Mouse (Mus musculus) MEL (cell line): ENCODE data around the gene Pip5k1b. TPM values are rescaled to one million over a fixed set of nuclear protein-coding genes. Genes with fewer than 3 reads are reported as not detected.

Experiments used
- DNase-seq: peaks from one replicate; pipeline ENCODE4 v3.0.0; 2011; ENCODE audit warnings: low read depth, low spot score
- H3K27ac ChIP-seq: 2 replicates; pipeline ENCODE4 v1.5.1; 2012; ENCODE audit warnings: low read depth, mild to moderate bottlenecking, control low read depth, low read length, moderate library complexity; ENCODE audit not compliant: control insufficient read depth
- H3K27me3 ChIP-seq, 2 experiments: fragments of 150-350 bp in 1 of 2; sonication (generic) in 1 of 2; 2 replicates each; pipeline ENCODE4 v1.6.1; 2012; ENCODE audit warnings: low read length in 2 of 2, mild to moderate bottlenecking in 2 of 2, improper control_type of control experiment in 1 of 2, moderate library complexity in 1 of 2; ENCODE audit not compliant: insufficient read depth in 2 of 2, control insufficient read depth in 1 of 2
- H3K36me3 ChIP-seq, 2 experiments: 2 replicates each; pipeline ENCODE4 v1.6.1; 2012 to 2014; ENCODE audit warnings: low read length in 2 of 2, improper control_type of control experiment in 1 of 2, inconsistent platforms in 1 of 2, mild to moderate bottlenecking in 1 of 2; ENCODE audit not compliant: insufficient read depth in 2 of 2, control insufficient read depth in 1 of 2
- H3K4me1 ChIP-seq, 2 experiments: fragments of 150-350 bp in 1 of 2; sonication (generic) in 1 of 2; 2 replicates each; pipeline ENCODE4 v1.6.1; 2012; ENCODE audit warnings: low read length in 2 of 2, improper control_type of control experiment in 1 of 2, mild to moderate bottlenecking in 1 of 2; ENCODE audit not compliant: insufficient read depth in 2 of 2, control insufficient read depth in 1 of 2
- H3K4me3 ChIP-seq, 2 experiments: fragments of 150-350 bp in 1 of 2; sonication (generic) in 1 of 2; 2 replicates each; pipeline ENCODE4 v1.5.1; 2012; ENCODE audit warnings: low read depth in 2 of 2, low read length in 2 of 2, mild to moderate bottlenecking in 2 of 2, moderate library complexity in 2 of 2, control low read depth in 1 of 2, improper control_type of control experiment in 1 of 2; ENCODE audit not compliant: control insufficient read depth in 1 of 2, insufficient read depth in 1 of 2
- H3K79me2 ChIP-seq: 2 replicates; pipeline ENCODE4 v1.6.1; 2012; ENCODE audit warnings: mild to moderate bottlenecking, low read length, moderate library complexity; ENCODE audit not compliant: control insufficient read depth, poor library complexity, insufficient read depth
- H3K9ac ChIP-seq: 2 replicates; pipeline ENCODE4 v1.6.1; 2012; ENCODE audit warnings: low read depth, mild to moderate bottlenecking, control low read depth, low read length, moderate library complexity; ENCODE audit not compliant: control insufficient read depth, poor library complexity, severe bottlenecking
- H3K9me3 ChIP-seq: fragments of 150-350 bp; sonication (generic); replicated peaks from 2 replicates; pipeline ENCODE4 v1.6.1; 2012; ENCODE audit warnings: mild to moderate bottlenecking, low read length, improper control_type of control experiment, moderate library complexity; ENCODE audit not compliant: insufficient read depth
- BHLHE40 ChIP-seq: IDR thresholded peaks from 2 replicates; pipeline ENCODE4 v1.6.1; 2012; ENCODE audit warnings: low read depth, mild to moderate bottlenecking, inconsistent platforms, low read length, improper control_type of control experiment, borderline replicate concordance
- CHD1 ChIP-seq: IDR thresholded peaks from 2 replicates; pipeline ENCODE4 v1.6.1; 2012; ENCODE audit warnings: low read depth, mild to moderate bottlenecking, inconsistent platforms, low read length, improper control_type of control experiment
- E2F4 ChIP-seq: IDR thresholded peaks from 2 replicates; pipeline ENCODE4 v1.6.1; 2011; ENCODE audit warnings: low read depth, low read length, improper control_type of control experiment, borderline replicate concordance
- ELF1 ChIP-seq: IDR thresholded peaks from 2 replicates; pipeline ENCODE4 v1.6.1; 2014; ENCODE audit warnings: low read depth, mild to moderate bottlenecking, inconsistent platforms, low read length, improper control_type of control experiment, moderate library complexity
- EP300 ChIP-seq, 2 experiments: IDR thresholded peaks; 2 replicates each; pipeline ENCODE4 v1.6.1; 2011; ENCODE audit warnings: improper control_type of control experiment in 2 of 2, low read length in 2 of 2, low read depth in 1 of 2, mild to moderate bottlenecking in 1 of 2
- GABPA ChIP-seq: IDR thresholded peaks from 2 replicates; pipeline ENCODE4 v1.6.1; 2012; ENCODE audit warnings: low read depth, mild to moderate bottlenecking, inconsistent platforms, low read length, improper control_type of control experiment, moderate library complexity
- HCFC1 ChIP-seq: IDR thresholded peaks from 2 replicates; pipeline ENCODE4 v1.6.1; 2012; ENCODE audit warnings: low read depth, mild to moderate bottlenecking, inconsistent platforms, low read length, improper control_type of control experiment, moderate library complexity
- JUND ChIP-seq: IDR thresholded peaks from 2 replicates; pipeline ENCODE4 v1.6.1; 2011; ENCODE audit warnings: low read depth, mild to moderate bottlenecking, improper control_type of control experiment, low read length
- MAFK ChIP-seq: IDR thresholded peaks from 2 replicates; pipeline ENCODE4 v1.6.1; 2011; ENCODE audit warnings: low read depth, mild to moderate bottlenecking, low read length, improper control_type of control experiment, borderline replicate concordance
- MAX ChIP-seq: IDR thresholded peaks from 2 replicates; pipeline ENCODE4 v1.6.1; 2011; ENCODE audit warnings: low read length, improper control_type of control experiment
- MEF2A ChIP-seq: IDR thresholded peaks from 2 replicates; pipeline ENCODE4 v1.6.1; 2014; ENCODE audit warnings: low read depth, mild to moderate bottlenecking, inconsistent platforms, low read length, improper control_type of control experiment; ENCODE audit not compliant: poor library complexity, insufficient replicate concordance, severe bottlenecking; ENCODE audit errors: extremely low read depth
- MYB ChIP-seq: IDR thresholded peaks from 2 replicates; pipeline ENCODE4 v1.6.1; 2011; ENCODE audit warnings: mild to moderate bottlenecking, low read depth, low read length, improper control_type of control experiment
- MYC ChIP-seq: IDR thresholded peaks from 2 replicates; pipeline ENCODE4 v1.6.1; 2011; ENCODE audit warnings: low read depth, mild to moderate bottlenecking, low read length, improper control_type of control experiment, moderate library complexity
- POLR2A ChIP-seq, 2 experiments: IDR thresholded peaks; 2 replicates each; pipeline ENCODE4 v1.6.1; 2011 to 2012; ENCODE audit warnings: low read length in 2 of 2, mild to moderate bottlenecking in 2 of 2, control low read depth in 1 of 2, improper control_type of control experiment in 1 of 2, low read depth in 1 of 2, moderate library complexity in 1 of 2; ENCODE audit not compliant: control insufficient read depth in 1 of 2, insufficient read depth in 1 of 2, poor library complexity in 1 of 2
- POLR2AphosphoS5 ChIP-seq: IDR thresholded peaks from 2 replicates; pipeline ENCODE4 v1.6.1; 2012; ENCODE audit warnings: low read depth, borderline replicate concordance, mild to moderate bottlenecking, inconsistent platforms, low read length, moderate library complexity, mixed read lengths
- SIN3A ChIP-seq: IDR thresholded peaks from 2 replicates; pipeline ENCODE4 v1.6.1; 2012; ENCODE audit warnings: low read length, improper control_type of control experiment, inconsistent platforms
- SMC3 ChIP-seq: IDR thresholded peaks from 2 replicates; pipeline ENCODE4 v1.6.1; 2011; ENCODE audit warnings: low read depth, low read length, improper control_type of control experiment
- TAL1 ChIP-seq: IDR thresholded peaks from 2 replicates; pipeline ENCODE4 v1.6.1; 2012; ENCODE audit warnings: mild to moderate bottlenecking, inconsistent platforms, low read length, moderate library complexity, mixed read lengths
- TBP ChIP-seq: IDR thresholded peaks from 2 replicates; pipeline ENCODE4 v1.8.0; 2011; ENCODE audit warnings: low read depth, low read length, improper control_type of control experiment
- UBTF ChIP-seq: IDR thresholded peaks from 2 replicates; pipeline ENCODE4 v1.6.1; 2012; ENCODE audit warnings: low read depth, mild to moderate bottlenecking, inconsistent platforms, low read length, improper control_type of control experiment, moderate library complexity, borderline replicate concordance; ENCODE audit not compliant: insufficient read depth
- USF2 ChIP-seq, 2 experiments: IDR thresholded peaks; 2 replicates each; pipeline ENCODE4 v1.6.1; 2011 to 2012; ENCODE audit warnings: improper control_type of control experiment in 2 of 2, low read length in 2 of 2, borderline replicate concordance in 1 of 2, inconsistent platforms in 1 of 2, low read depth in 1 of 2, mild to moderate bottlenecking in 1 of 2; ENCODE audit not compliant: insufficient read depth in 1 of 2
- ZKSCAN1 ChIP-seq: IDR thresholded peaks from 2 replicates; pipeline ENCODE4 v1.6.1; 2012; ENCODE audit warnings: low read depth, mild to moderate bottlenecking, inconsistent platforms, low read length, improper control_type of control experiment, moderate library complexity
- ZMIZ1 ChIP-seq: IDR thresholded peaks from 2 replicates; pipeline ENCODE4 v1.6.1; 2012; ENCODE audit warnings: low read depth, mild to moderate bottlenecking, inconsistent platforms, low read length, improper control_type of control experiment, moderate library complexity
- ZNF384 ChIP-seq: IDR thresholded peaks from 2 replicates; pipeline ENCODE4 v1.6.1; 2012; ENCODE audit warnings: low read depth, mild to moderate bottlenecking, inconsistent platforms, low read length, improper control_type of control experiment
- polyA plus RNA-seq, 2 experiments: library from polyadenylated mRNA; stranded (reverse) in 1 of 2; unstranded in 1 of 2; fragments of >175 nt in 1 of 2; fragments of >200 nt in 1 of 2; gene quantifications; 2 replicates each; pipeline versions ENCODE4 v1.2.1 to v1.2.4; 2012; ENCODE audit warnings: low replicate concordance in 2 of 2, low read depth in 1 of 2; ENCODE audit not compliant: insufficient read length in 2 of 2, insufficient read depth in 1 of 2, missing spikeins in 1 of 2
- total RNA-seq: library from RNA; depleted of rRNA; stranded (reverse); fragments of 300-350 nt; gene quantifications from 2 replicates; pipeline ENCODE4 v1.2.3, GENCODE M21; 2012

The Pip5k1b gene
- total and polyA plus RNA-seq, 3 experiments = 3.4 to 10.0 TPM; not detected in 1

GRCm38 (mm10) chr19:24315234-24315633, 240.4 kb downstream of the Pip5k1b start:
- Histone ChIP-seq H3K79me2 (no peaks in the 10 kb centered on the region), H3K9me3 (no peaks in the 10 kb centered on the region), H3K4me3 (no peak overlapping the region), H3K27ac (no peak overlapping the region), H3K36me3 (no peaks in the 10 kb centered on the region), H3K9ac (no peak overlapping the region), H3K4me1 (no peaks in the 10 kb centered on the region), H3K27me3 (no peaks in the 10 kb centered on the region)
- no peak for DNase-seq
- TF ChIP-seq ELF1 (no peak), E2F4 (no peak), JUND (no peak), ZMIZ1 (no peak), POLR2AphosphoS5 (no peak), MEF2A (no peak), ZNF384 (no peak), BHLHE40 (no peak), ZKSCAN1 (no peak), EP300 (IDR thresholded peaks at IDR 0.05; ENCODE audit: low read depth in 1 of 2, low read length in 2 of 2) (no peak), MYB (no peak), MAFK (no peak), USF2 (IDR thresholded peaks at IDR 0.05; ENCODE audit: borderline replicate concordance in 1 of 2, insufficient read depth in 1 of 2, low read depth in 1 of 2, low read length in 2 of 2) (no peak), UBTF (no peak), GABPA (no peak), TBP (no peak), TAL1 (no peak), SIN3A (no peak)

GRCm38 (mm10) chr19:24314676-24315075, 241.0 kb downstream of the Pip5k1b start:
- Histone ChIP-seq H3K4me1 (no peaks in the 10 kb centered on the region), H3K36me3 (no peaks in the 10 kb centered on the region), H3K4me3 (no peak overlapping the region), H3K79me2 (no peaks in the 10 kb centered on the region), H3K27me3 (no peaks in the 10 kb centered on the region), H3K9ac (no peak overlapping the region), H3K27ac (no peak overlapping the region), H3K9me3 (no peaks in the 10 kb centered on the region)
- no peak for DNase-seq
- TF ChIP-seq SMC3 (no peak), MAX (no peak), MYC (no peak), HCFC1 (no peak), POLR2A (IDR thresholded peaks at IDR 0.05; ENCODE audit: control insufficient read depth in 1 of 2, insufficient read depth in 1 of 2, low read depth in 1 of 2, low read length in 2 of 2, poor library complexity in 1 of 2) (no peak), UBTF (no peak), CHD1 (no peak), TBP (no peak), BHLHE40 (no peak)
